14 mouse cellular contexts compared by ENCODE assay signal in the genomic region with DNA sequence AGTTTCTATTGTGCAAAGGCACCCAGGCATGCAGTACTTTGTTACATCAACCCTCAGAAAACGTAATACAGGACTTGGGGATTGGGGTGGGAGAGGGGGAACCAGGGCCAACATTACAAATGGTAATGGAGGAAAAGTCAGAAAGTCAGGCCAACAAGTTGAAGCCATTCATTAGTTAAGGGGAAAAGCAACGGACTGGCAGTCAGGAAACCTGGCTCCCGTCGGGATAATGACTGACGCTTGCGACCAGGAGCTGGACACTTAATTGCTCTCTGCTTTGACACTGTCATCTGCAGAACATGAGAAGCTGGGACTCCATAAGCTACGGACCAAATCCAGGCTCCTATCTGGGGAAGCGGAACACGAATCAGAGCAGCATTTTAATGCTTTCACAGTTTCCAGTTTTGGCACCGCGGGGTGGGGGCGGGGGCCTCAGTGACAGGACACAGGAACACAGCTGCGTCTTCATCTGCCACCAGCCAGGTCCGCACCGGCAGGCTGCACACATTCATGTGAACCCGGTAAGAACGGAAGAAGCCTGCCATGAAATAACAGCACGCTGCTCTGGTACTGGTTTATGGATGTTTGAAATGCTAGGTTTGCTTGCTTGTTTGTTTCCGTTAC. TPM values are rescaled to one million over a fixed set of nuclear protein-coding genes. Genes with fewer than 3 reads are reported as not detected.
A peak's percentile ranks its signal among the peaks of the same experiment; 100 is the strongest.
DNase-seq lines count a peak whose midpoint lies in the region; ATAC-seq and TF ChIP-seq lines count a peak whose summit lies in the region.
"Had no signal": no experiment of that assay in that cellular context is flagged by ENCODE, and none has a peak within 500 bp of the region (broad histone marks: within the 10 kb centered on the region; RNA-seq: fewer than 3 reads in every experiment).

No protein-coding gene starts in this region.

- no peak for TF ChIP-seq EP300 in heart, postnatal 0 days (IDR thresholded peaks at IDR 0.05; ENCODE audit: low read depth)

- no peaks in the 10 kb centered on the region for H3K4me1 ChIP-seq in heart, postnatal 0 days (ENCODE audit: control insufficient read depth, insufficient read depth)
- peaks cover 8% of the 10 kb centered on the region; the same call in 1 of the 2 replicates for H3K4me1 ChIP-seq in heart, embryonic 10.5 days
- peaks cover 7% of the 10 kb centered on the region for H3K4me1 ChIP-seq in forebrain, embryonic 16.5 days (replicated peaks; ENCODE audit: control insufficient read depth, insufficient read depth, low read length)
- peaks cover 13% of the 10 kb centered on the region for H3K4me1 ChIP-seq in limb, embryonic 14.5 days (ENCODE audit: control insufficient read depth, insufficient read depth, low read length)
- H3K4me1 ChIP-seq: lung, embryonic 15.5 days had no signal

- no peak for DNase-seq in heart, postnatal 0 days (ENCODE audit: low spot score)
- DNase-seq in heart, embryonic 10.5 days (ENCODE audit: low spot score) = no peak
- DNase-seq in Muller cell, postnatal 12 days (ENCODE audit: inconsistent ontology term) = peak; percentile 63
- DNase-seq in limb, embryonic 14.5 days (ENCODE audit: low spot score) = no peak
- no peak for DNase-seq in urinary bladder, adult 18-20 months (ENCODE audit: low spot score in 2 of 2)
- no peak for DNase-seq in thymus, postnatal 10 days (ENCODE audit: low spot score in 2 of 2)
- no peak for DNase-seq in ovary, adult 18-20 months (ENCODE audit: low spot score)
- DNase-seq: cerebellum, postnatal 25 days; spleen, adult 18-20 months had no signal

- no peaks in the 10 kb centered on the region for H3K9me3 ChIP-seq in heart, postnatal 0 days (replicated peaks; ENCODE audit: control insufficient read depth, low read length)
- H3K9me3 ChIP-seq in heart, embryonic 10.5 days = no peaks in the 10 kb centered on the region
- no peaks in the 10 kb centered on the region for H3K9me3 ChIP-seq in forebrain, embryonic 16.5 days (ENCODE audit: control insufficient read depth, low read length)
- no peaks in the 10 kb centered on the region for H3K9me3 ChIP-seq in limb, embryonic 14.5 days (ENCODE audit: control insufficient read depth, low read length)
- H3K9me3 ChIP-seq: lung, embryonic 15.5 days had no signal

- H3K4me2 ChIP-seq in heart, postnatal 0 days (ENCODE audit: low read depth, low read length) = peak overlapping the region; percentile 8; the same call in 1 of the 2 replicates
- H3K4me2 ChIP-seq in forebrain, embryonic 16.5 days (ENCODE audit: low read length) = peak overlapping the region; percentile 37
- no peak overlapping the region; the same call in 1 of the 2 replicates for H3K4me2 ChIP-seq in limb, embryonic 14.5 days (replicated peaks; ENCODE audit: low read depth, low read length, severe bottlenecking)
- H3K4me2 ChIP-seq: lung, embryonic 15.5 days had no signal

- no peaks in the 10 kb centered on the region for H3K27me3 ChIP-seq in heart, postnatal 0 days (ENCODE audit: control insufficient read depth, insufficient read depth, low read length)
- H3K27me3 ChIP-seq in heart, embryonic 10.5 days (ENCODE audit: insufficient read depth, poor library complexity, severe bottlenecking) = no peaks in the 10 kb centered on the region
- no peaks in the 10 kb centered on the region for H3K27me3 ChIP-seq in forebrain, embryonic 16.5 days (replicated peaks; ENCODE audit: control insufficient read depth, insufficient read depth, low read length)
- no peaks in the 10 kb centered on the region for H3K27me3 ChIP-seq in limb, embryonic 14.5 days (ENCODE audit: control insufficient read depth, insufficient read depth, low read length)
- H3K27me3 ChIP-seq: lung, embryonic 15.5 days had no signal

- H3K4me3 ChIP-seq in heart, postnatal 0 days (ENCODE audit: low read depth, low read length) = no peak overlapping the region
- no peak overlapping the region for H3K4me3 ChIP-seq in heart, embryonic 10.5 days
- no peak overlapping the region for H3K4me3 ChIP-seq in forebrain, embryonic 16.5 days (replicated peaks; ENCODE audit: low read length)
- no peak overlapping the region for H3K4me3 ChIP-seq in limb, embryonic 14.5 days (replicated peaks; ENCODE audit: low read length)
- H3K4me3 ChIP-seq: lung, embryonic 15.5 days had no signal

- no peak overlapping the region for H3K27ac ChIP-seq in heart, postnatal 0 days (ENCODE audit: low read depth)
- no peak overlapping the region for H3K27ac ChIP-seq in heart, embryonic 10.5 days
- no peak overlapping the region for H3K27ac ChIP-seq in forebrain, embryonic 16.5 days (ENCODE audit: low read length)
- H3K27ac ChIP-seq in limb, embryonic 14.5 days (replicated peaks; ENCODE audit: low read depth, low read length) = no peak overlapping the region
- H3K27ac ChIP-seq: lung, embryonic 15.5 days had no signal

- ATAC-seq in heart, postnatal 0 days (ENCODE audit: insufficient read depth, low read depth) = no peak
- 0 out of 2 replicates have a peak, but pooled peaks have one; percentile 23 for ATAC-seq in forebrain, embryonic 16.5 days
- ATAC-seq in limb, embryonic 14.5 days (ENCODE audit: low FRiP score, low read depth) = peak; percentile 19; the same call in 1 of the 2 replicates

- WGBS in heart, postnatal 0 days = 60% methylated on average over 19 of the region's 19 CpGs
- WGBS in heart, embryonic 10.5 days = 73% methylated on average over 19 of the region's 19 CpGs
- WGBS in forebrain, embryonic 16.5 days = 37% methylated on average over 19 of the region's 19 CpGs
- 33% methylated on average over 19 of the region's 19 CpGs for WGBS in limb, embryonic 14.5 days

- no peak for TF ChIP-seq CTCF in heart, postnatal 0 days (IDR thresholded peaks at IDR 0.05; ENCODE audit: low read depth)

- TF ChIP-seq POLR2A in limb, embryonic 14.5 days (IDR thresholded peaks at IDR 0.05; ENCODE audit: borderline replicate concordance, extremely low read depth, insufficient read depth, insufficient read length) = no peak

- H3K9ac ChIP-seq in heart, postnatal 0 days (replicated peaks; ENCODE audit: low read depth, low read length) = no peak overlapping the region
- no peak overlapping the region for H3K9ac ChIP-seq in forebrain, embryonic 16.5 days (replicated peaks; ENCODE audit: low read depth, low read length)
- no peak overlapping the region for H3K9ac ChIP-seq in limb, embryonic 14.5 days (ENCODE audit: low read depth, low read length, severe bottlenecking)
- H3K9ac ChIP-seq: lung, embryonic 15.5 days had no signal

- no peaks in the 10 kb centered on the region for H3K36me3 ChIP-seq in heart, postnatal 0 days (replicated peaks; ENCODE audit: control insufficient read depth, insufficient read depth, low read length)
- H3K36me3 ChIP-seq in heart, embryonic 10.5 days = peaks cover 73% of the 10 kb centered on the region
- H3K36me3 ChIP-seq in forebrain, embryonic 16.5 days (ENCODE audit: control insufficient read depth, insufficient read depth) = no peaks in the 10 kb centered on the region
- peaks cover 25% of the 10 kb centered on the region for H3K36me3 ChIP-seq in limb, embryonic 14.5 days (ENCODE audit: control insufficient read depth, insufficient read depth, low read length)
- H3K36me3 ChIP-seq: lung, embryonic 15.5 days had no signal

RNA-seq across cellular contexts. Expression of a gene that starts 26.5 kb away (rescaled TPM):
- 0.77 and 1.0 TPM in 2 replicates for total RNA-seq in heart, postnatal 0 days (2014; rRNA removed; ENCODE audit: low replicate concordance)
- 0.53 and 0.63 TPM in 2 replicates for polyA plus RNA-seq in heart, postnatal 0 days (2015; fragmentation: Nextera tagmentation; extraction: Ambion mirVana)
- polyA plus RNA-seq in heart, embryonic 10.5 days (2016; fragmentation: Nextera tagmentation; extraction: Ambion mirVana) = 33.2 and 82.1 TPM in 2 replicates
- polyA plus RNA-seq in forebrain, embryonic 16.5 days (2015; fragmentation: Nextera tagmentation; extraction: Ambion mirVana) = 0.68 and 0.71 TPM in 2 replicates
- 75.5 and 90.3 TPM in 2 replicates for polyA plus RNA-seq in limb, embryonic 14.5 days (2012; rRNA removed)
- 32.0 and 38.9 TPM in 2 replicates for polyA plus RNA-seq in limb, embryonic 14.5 days (2014; fragmentation: Nextera tagmentation; extraction: Ambion mirVana)
- total RNA-seq: heart, postnatal 25 days had no signal
- polyA plus RNA-seq: frontal cortex, adult 2 months; urinary bladder, adult 2 months had no signal

Comparison
In these comparisons a context has a peak if more than half of its experiments do, and no peak if none do; other contexts are left out.
1. RNA of a gene that starts 26.5 kb away (polyA plus RNA-seq): 33.2 to 82.1 TPM in heart, embryonic 10.5 days and 32.0 to 90.3 TPM in limb, embryonic 14.5 days; 0.68 to 0.71 TPM in forebrain, embryonic 16.5 days and 0.53 to 0.63 TPM in heart, postnatal 0 days; every median in the first group is over 10 times any median in the second.